Mouse (Mus musculus) neural tube, embryonic 14.5 days (tissue): ENCODE results near the gene Plcd3. TPM values are rescaled to one million over a fixed set of nuclear protein-coding genes. Genes with fewer than 3 reads are reported as not detected.

Experiments used
- ATAC-seq: fragments of 200-750 bp; cut with Nextera tagmentation; 2 replicates; pipeline ENCODE4 v1.8.0; 2017; ENCODE audit warnings: low read depth, mild to moderate bottlenecking, moderate TSS enrichment, moderate library complexity
- H3K27ac ChIP-seq: fragments of 300-500 bp; sonication (generic); 2 replicates; pipeline ENCODE4 v1.5.1; 2014; ENCODE audit warnings: low read depth, mild to moderate bottlenecking, control low read depth, low read length, moderate library complexity, mixed read lengths
- H3K27me3 ChIP-seq: fragments of 300-500 bp; sonication (generic); 2 replicates; pipeline ENCODE4 v1.6.1; 2014; ENCODE audit warnings: low read length; ENCODE audit not compliant: control insufficient read depth, insufficient read depth
- H3K36me3 ChIP-seq: fragments of 300-500 bp; sonication (generic); 2 replicates; pipeline ENCODE4 v1.6.1; 2014; ENCODE audit warnings: low read length, mixed read lengths; ENCODE audit not compliant: control insufficient read depth, insufficient read depth
- H3K4me1 ChIP-seq: fragments of 300-500 bp; sonication (generic); 2 replicates; pipeline ENCODE4 v1.6.1; 2014; ENCODE audit warnings: low read length; ENCODE audit not compliant: control insufficient read depth, insufficient read depth
- H3K4me2 ChIP-seq: fragments of 300-500 bp; sonication (generic); 2 replicates; pipeline ENCODE4 v1.6.1; 2014; ENCODE audit warnings: mild to moderate bottlenecking, low read depth, low read length, control low read depth
- H3K4me3 ChIP-seq: fragments of 300-500 bp; sonication (generic); 2 replicates; pipeline ENCODE4 v1.5.1; 2014; ENCODE audit warnings: low read depth, low read length, control low read depth, mixed read lengths
- H3K9ac ChIP-seq: fragments of 300-500 bp; sonication (generic); replicated peaks from 2 replicates; pipeline ENCODE4 v1.6.1; 2014; ENCODE audit warnings: low read depth, mild to moderate bottlenecking, control low read depth, low read length, mixed read lengths
- H3K9me3 ChIP-seq: fragments of 300-500 bp; sonication (generic); 2 replicates; pipeline ENCODE4 v1.6.1; 2016; ENCODE audit warnings: low read length; ENCODE audit not compliant: control insufficient read depth
- WGBS: fragments of 180-500 bp; shearing (Covaris S2); extraction: QIAGEN DNeasy Blood & Tissue Kit; methylation state at CpG from one replicate; pipeline ENCODE4 v1.1.7; 2014; 5-methylcytosine and 5-hydroxymethylcytosine counted together
- polyA plus RNA-seq: library from polyadenylated mRNA; unstranded; fragments of >200 nt; fragmentation: Nextera tagmentation; extraction: Ambion mirVana; gene quantifications from 2 replicates; pipeline ENCODE4 v1.2.1, GENCODE M21; 2014

Gene Plcd3
- polyA plus RNA-seq, 1 experiment from 2014 or later = 1.4 TPM

- no peaks in the 10 kb centered on the region for H3K4me1 ChIP-seq
- no peak overlapping the region for H3K27ac ChIP-seq
- no peak overlapping the region for H3K4me3 ChIP-seq
- no peaks in the 10 kb centered on the region; the same call in 1 of the 2 replicates for H3K27me3 ChIP-seq
- H3K4me2 ChIP-seq = no peak overlapping the region
- no peak overlapping the region for H3K9ac ChIP-seq
- H3K9me3 ChIP-seq = no peaks in the 10 kb centered on the region
- 62% methylated on average over 20 of the region's 20 CpGs for WGBS
- H3K36me3 ChIP-seq = no peaks in the 10 kb centered on the region
- ATAC-seq = no peak
Observed at GRCm38 (mm10) chr11:103093862-103094833, 7.3 kb downstream of the Plcd3 start.

GRCm38 (mm10) chr11:103093306-103093705 is 8.2 kb downstream of the Plcd3 start:
- no peak for ATAC-seq
- no peaks in the 10 kb centered on the region for H3K27me3 ChIP-seq
- no peaks in the 10 kb centered on the region for H3K36me3 ChIP-seq
- no peaks in the 10 kb centered on the region for H3K4me1 ChIP-seq
- WGBS = 92% methylated on average over 7 of the region's 7 CpGs
- H3K4me2 ChIP-seq = no peak overlapping the region
- H3K27ac ChIP-seq = no peak overlapping the region
- H3K9ac ChIP-seq = no peak overlapping the region
- no peak overlapping the region for H3K4me3 ChIP-seq
- no peaks in the 10 kb centered on the region for H3K9me3 ChIP-seq

- Histone ChIP-seq H3K27me3 (peaks cover 14% of the 10 kb centered on the region), H3K4me3 (no peak overlapping the region), H3K9me3 (no peaks in the 10 kb centered on the region), H3K4me2 (no peak overlapping the region), H3K4me1 (peaks cover 9% of the 10 kb centered on the region; the same call in 1 of the 2 replicates), H3K27ac (no peak overlapping the region), H3K9ac (no peak overlapping the region), H3K36me3 (no peaks in the 10 kb centered on the region)
- WGBS = 54% methylated on average over 6 of the region's 6 CpGs
- ATAC-seq = no peak
Observed at GRCm38 (mm10) chr11:103081631-103082030, 19.8 kb downstream of the Plcd3 start.

- 1% methylated on average over 42 of the region's 43 CpGs for WGBS
- Histone ChIP-seq H3K36me3 (no peaks in the 10 kb centered on the region), H3K27ac (no peak overlapping the region), H3K4me1 (peaks cover 9% of the 10 kb centered on the region; the same call in 1 of the 2 replicates), H3K4me3 (peak overlapping the region; percentile 18), H3K27me3 (peaks cover 14% of the 10 kb centered on the region), H3K4me2 (peak overlapping the region; percentile 44), H3K9me3 (no peaks in the 10 kb centered on the region), H3K9ac (no peak overlapping the region; the same call in 1 of the 2 replicates)
- ATAC-seq = peak; percentile 41; the same call in 1 of the 2 replicates
Observed at GRCm38 (mm10) chr11:103080323-103081091, 21.0 kb downstream of the Plcd3 start.

- H3K4me3 ChIP-seq = no peak overlapping the region
- 83% methylated on average over 11 of the region's 11 CpGs for WGBS
- H3K4me2 ChIP-seq = no peak overlapping the region
- peaks cover 14% of the 10 kb centered on the region for H3K27me3 ChIP-seq
- no peaks in the 10 kb centered on the region for H3K36me3 ChIP-seq
- H3K9ac ChIP-seq = no peak overlapping the region
- H3K9me3 ChIP-seq = no peaks in the 10 kb centered on the region
- no peak overlapping the region for H3K27ac ChIP-seq
- no peak for ATAC-seq
- peaks cover 9% of the 10 kb centered on the region; the same call in 1 of the 2 replicates for H3K4me1 ChIP-seq
Observed at GRCm38 (mm10) chr11:103078131-103078530, 23.3 kb downstream of the Plcd3 start.

- no peak overlapping the region for H3K27ac ChIP-seq
- H3K4me2 ChIP-seq = no peak overlapping the region
- H3K4me1 ChIP-seq = peaks cover 9% of the 10 kb centered on the region; the same call in 1 of the 2 replicates
- WGBS = 84% methylated on average over 8 of the region's 8 CpGs
- H3K36me3 ChIP-seq = no peaks in the 10 kb centered on the region
- H3K9me3 ChIP-seq = no peaks in the 10 kb centered on the region
- no peak overlapping the region for H3K9ac ChIP-seq
- no peak for ATAC-seq
- peaks cover 10% of the 10 kb centered on the region; the same call in 1 of the 2 replicates for H3K27me3 ChIP-seq
- H3K4me3 ChIP-seq = no peak overlapping the region
Observed at GRCm38 (mm10) chr11:103076581-103076980, 24.9 kb downstream of the Plcd3 start.

GRCm38 (mm10) chr11:103076010-103076409 is 25.4 kb downstream of the Plcd3 start:
- peaks cover 7% of the 10 kb centered on the region; the same call in 1 of the 2 replicates for H3K4me1 ChIP-seq
- 92% methylated on average over 7 of the region's 7 CpGs for WGBS
- no peak overlapping the region for H3K9ac ChIP-seq
- 0 out of 2 replicates have a peak, but pooled peaks cover 5% of the 10 kb centered on the region for H3K27me3 ChIP-seq
- H3K27ac ChIP-seq = no peak overlapping the region
- H3K36me3 ChIP-seq = no peaks in the 10 kb centered on the region
- no peaks in the 10 kb centered on the region for H3K9me3 ChIP-seq
- H3K4me3 ChIP-seq = no peak overlapping the region
- ATAC-seq = no peak
- H3K4me2 ChIP-seq = no peak overlapping the region

GRCm38 (mm10) chr11:103074796-103075323 is 26.6 kb downstream of the Plcd3 start:
- no peak overlapping the region for H3K4me3 ChIP-seq
- H3K27me3 ChIP-seq = 0 out of 2 replicates have a peak, but pooled peaks cover under 1% of the 10 kb centered on the region
- H3K4me1 ChIP-seq = no peaks in the 10 kb centered on the region
- no peak for ATAC-seq
- no peak overlapping the region for H3K9ac ChIP-seq
- no peaks in the 10 kb centered on the region for H3K36me3 ChIP-seq
- H3K9me3 ChIP-seq = no peaks in the 10 kb centered on the region
- WGBS = 28% methylated on average over 10 of the region's 10 CpGs
- H3K4me2 ChIP-seq = no peak overlapping the region
- no peak overlapping the region for H3K27ac ChIP-seq
